Mouse (Mus musculus) heart, postnatal 10 days (tissue): ENCODE measurements around the gene Foxj2. TPM values are rescaled to one million over a fixed set of nuclear protein-coding genes. Genes with fewer than 3 reads are reported as not detected.

Experiments
- DNase-seq, 2 experiments: peaks; one replicate each; pipeline ENCODE4 v3.0.0; 2021
- intact Hi-C: fragments of 180-260 bp; cut with DNase I; formaldehyde crosslinking; loops from one replicate; pipeline ENCODE4 v1.15.1; 2025
- total RNA-seq, 2 experiments: library from RNA; stranded (reverse); gene quantifications; 2 replicates each; pipeline ENCODE4 v1.2.3; 2021

Gene Foxj2
- total RNA-seq, 2 experiments from 2014 or later, result 28.5 to 32.8 TPM

- peak; percentile 54 to 57 for DNase-seq
- intact Hi-C loops, result loop anchor here (1.0 to 2.0 kb wide), 2 partner anchors 7 to 63 kb away; partner anchors contain the start of genes Foxj2 and Necap1
Observed at GRCm38 (mm10) chr6:122811771-122812600, 7.7 kb upstream of the Foxj2 start.

- DNase-seq, result no peak
- intact Hi-C loops, result no loop called here
Observed at GRCm38 (mm10) chr6:122812716-122813115, 7.0 kb upstream of the Foxj2 start.

- DNase-seq, result no peak
- intact Hi-C loops, result no loop called here
Observed at GRCm38 (mm10) chr6:122813640-122814039, 6.1 kb upstream of the Foxj2 start.

GRCm38 (mm10) chr6:122820071-122820798, 521 bp downstream of the Foxj2 start:
- DNase-seq, result peak; percentile 45 to 60

GRCm38 (mm10) chr6:122820799-122821650, 1.3 kb downstream of the Foxj2 start:
- peak; percentile 16 to 21 for DNase-seq
- intact Hi-C loops, result no loop called here

More at GRCm38 (mm10) chr6:122820071-122820798, 521 bp downstream of the Foxj2 start:
- intact Hi-C loops, result no loop called here

GRCm38 (mm10) chr6:122821822-122822221, 2.1 kb downstream of the Foxj2 start:
- peak in 1 of 2 experiments; percentile 18 for DNase-seq
- intact Hi-C loops, result no loop called here

GRCm38 (mm10) chr6:122824086-122824485, 4.4 kb downstream of the Foxj2 start:
- intact Hi-C loops, result no loop called here
- DNase-seq, result peak; percentile 81 to 84

GRCm38 (mm10) chr6:122825166-122825565, 5.5 kb downstream of the Foxj2 start:
- DNase-seq, result peak; percentile 16 to 37
- intact Hi-C loops, result no loop called here

GRCm38 (mm10) chr6:122825923-122826742, 6.4 kb downstream of the Foxj2 start:
- DNase-seq, result peak; percentile 82 to 85
- intact Hi-C loops, result no loop called here

- DNase-seq, result peak in 1 of 2 experiments; percentile 34
- intact Hi-C loops, result no loop called here
Observed at GRCm38 (mm10) chr6:122828086-122828485, 8.4 kb downstream of the Foxj2 start.

GRCm38 (mm10) chr6:122832880-122833279, 13.2 kb downstream of the Foxj2 start:
- DNase-seq, result no peak
- intact Hi-C loops, result loop anchor here (5.0 kb wide), 1 partner anchor 39 kb away; the partner anchor contains the start of gene Necap1

- intact Hi-C loops, result loop anchor here (5.0 kb wide), 1 partner anchor 38 kb away; the partner anchor contains the start of gene Necap1
- DNase-seq, result peak; percentile 34 to 56
Observed at GRCm38 (mm10) chr6:122834365-122834764, 14.7 kb downstream of the Foxj2 start.

GRCm38 (mm10) chr6:122836974-122837373, 17.3 kb downstream of the Foxj2 start:
- no peak for DNase-seq
- intact Hi-C loops, result no loop called here

- intact Hi-C loops, result no loop called here
- no peak for DNase-seq
Observed at GRCm38 (mm10) chr6:122837539-122837938, 17.8 kb downstream of the Foxj2 start.

- no peak for DNase-seq
- intact Hi-C loops, result no loop called here
Observed at GRCm38 (mm10) chr6:122843759-122844158, 24.0 kb downstream of the Foxj2 start.

- intact Hi-C loops, result no loop called here
Observed at GRCm38 (mm10) chr6:122852696-122853095, 33.0 kb downstream of the Foxj2 start.

GRCm38 (mm10) chr6:122854552-122854951, 34.8 kb downstream of the Foxj2 start:
- intact Hi-C loops, result no loop called here
- DNase-seq, result no peak

More at GRCm38 (mm10) chr6:122852696-122853095, 33.0 kb downstream of the Foxj2 start:
- DNase-seq, result no peak

GRCm38 (mm10) chr6:122855955-122856354, 36.2 kb downstream of the Foxj2 start, which contains the start of gene C3ar1:
TSS of gene C3ar1 (minus strand) at chr6:122856161.
- peak in 1 of 2 experiments; percentile 22 for DNase-seq
- intact Hi-C loops, result no loop called here

GRCm38 (mm10) chr6:122862434-122862833, 42.7 kb downstream of the Foxj2 start:
- intact Hi-C loops, result no loop called here
- DNase-seq, result no peak
